Mouse (Mus musculus) CD4-positive, CD25-positive, alpha-beta regulatory T cell, adult 4 months (primary cell): ENCODE measurements around the gene Prss48. TPM values are rescaled to one million over a fixed set of nuclear protein-coding genes. Genes with fewer than 3 reads are reported as not detected.
"Not testable (repeated sequence)": the region's sequence is repeated elsewhere in the genome, so short reads cannot be mapped to it uniquely, and the experiment has no call there.

Source experiments
- ATAC-seq: one replicate; pipeline ENCODE4 v1.8.0; 2017
- polyA plus RNA-seq, 2 experiments: library from polyadenylated mRNA; unstranded; fragments of 100-300 nt; shearing (Covaris generic); gene quantifications; one replicate each; pipeline ENCODE4 v1.2.1; 2017

Prss48 gene
- polyA plus RNA-seq, 2 experiments from 2014 or later, result not detected

DNA sequence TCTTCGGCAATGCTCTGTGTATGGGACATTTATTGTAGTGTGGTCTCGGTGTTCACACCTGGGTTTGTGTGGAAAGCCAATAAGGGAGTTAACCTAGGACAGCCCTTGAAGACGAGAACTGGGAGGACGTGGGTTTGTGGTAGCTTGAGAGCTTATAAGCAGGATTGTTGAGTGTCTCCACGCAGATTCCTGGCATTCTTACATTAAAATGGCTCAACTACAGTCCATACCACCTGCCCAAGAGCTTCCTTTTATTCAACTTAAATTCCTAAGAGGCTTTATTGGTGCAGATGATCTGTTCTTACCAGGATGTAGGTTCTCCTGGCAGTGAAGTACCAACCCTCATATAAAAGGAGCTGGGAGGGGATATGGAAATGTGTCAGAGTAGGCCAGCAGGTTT, 649 bp upstream of the Prss48 start:
- no peak for ATAC-seq

DNA sequence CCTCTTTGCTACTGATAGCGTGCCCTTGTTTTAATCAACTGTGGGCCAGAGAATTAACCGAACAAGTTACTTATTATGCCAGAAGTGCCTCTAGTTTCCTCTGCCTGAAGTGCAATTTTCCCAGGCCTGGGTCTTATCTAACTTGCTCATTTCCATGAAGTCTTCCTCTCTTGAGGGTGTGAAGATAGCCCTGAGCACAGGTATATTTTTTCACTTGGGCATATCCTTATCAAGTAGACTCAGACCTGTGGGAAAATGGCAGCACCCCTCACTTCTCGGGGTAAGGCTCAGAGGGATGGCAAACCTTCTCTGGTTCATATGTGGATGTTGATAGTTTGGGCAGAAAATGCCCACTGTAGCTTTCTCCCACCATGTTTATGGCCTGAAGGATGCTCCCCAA, 1.0 kb downstream of the Prss48 start:
- ATAC-seq, result no peak

DNA sequence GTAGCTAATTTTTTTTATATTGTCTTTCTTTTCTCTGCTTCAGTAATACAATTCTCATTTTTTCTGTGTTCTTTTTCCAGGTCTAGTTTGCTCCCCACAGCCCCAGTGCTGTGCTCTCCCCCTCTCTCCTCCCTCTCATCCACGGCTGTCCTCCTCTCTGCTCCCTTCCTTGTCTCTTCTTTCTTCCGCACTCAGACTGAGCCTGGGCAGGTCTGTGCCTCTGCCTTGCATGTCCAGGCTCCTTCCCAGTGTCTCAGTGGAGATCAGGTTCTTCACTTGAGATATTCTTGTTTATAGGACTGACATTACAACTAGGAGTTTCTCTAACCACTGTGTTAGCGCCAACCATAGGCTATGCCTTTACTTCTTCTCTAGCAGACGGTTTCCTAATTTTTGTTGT, 7.6 kb downstream of the Prss48 start:
- no peak for ATAC-seq

DNA sequence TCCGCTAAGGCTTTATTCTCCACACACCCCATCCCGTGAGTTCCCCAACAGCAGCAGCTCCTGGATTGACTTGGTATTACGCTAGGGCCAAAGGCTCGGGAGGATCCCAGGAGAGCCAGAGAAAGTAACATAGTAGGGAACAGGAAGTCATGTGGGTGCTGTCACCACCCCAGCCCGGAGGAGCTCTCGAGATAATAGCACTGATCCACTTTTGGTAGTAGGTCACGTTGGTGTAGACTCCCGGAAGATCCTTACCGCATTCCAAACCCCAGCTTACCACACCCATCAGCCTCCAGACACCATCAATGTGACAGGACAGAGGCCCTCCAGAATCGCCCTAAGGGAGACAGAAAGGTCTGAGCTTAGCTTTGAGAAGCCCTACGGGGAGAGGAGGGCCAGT, 8.5 kb downstream of the Prss48 start:
- no peak for ATAC-seq

DNA sequence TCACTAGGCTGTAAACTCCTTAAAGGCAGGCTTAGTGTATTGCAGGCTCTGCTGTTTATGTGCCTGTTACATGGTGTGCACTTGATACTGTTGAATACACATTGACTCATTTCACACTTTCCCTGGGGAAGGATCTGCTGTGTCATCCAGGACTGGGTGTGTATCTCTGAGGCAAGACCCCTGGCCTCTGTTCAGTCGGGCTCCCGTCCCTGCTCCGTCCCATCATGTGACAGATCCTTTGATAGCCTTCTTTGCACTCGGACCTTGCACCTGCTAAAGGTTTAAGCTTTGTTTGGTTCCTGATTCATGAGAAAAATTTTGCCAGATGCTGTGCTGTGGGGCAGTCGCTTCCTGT, 10.5 kb downstream of the Prss48 start:
- ATAC-seq, result no peak

DNA sequence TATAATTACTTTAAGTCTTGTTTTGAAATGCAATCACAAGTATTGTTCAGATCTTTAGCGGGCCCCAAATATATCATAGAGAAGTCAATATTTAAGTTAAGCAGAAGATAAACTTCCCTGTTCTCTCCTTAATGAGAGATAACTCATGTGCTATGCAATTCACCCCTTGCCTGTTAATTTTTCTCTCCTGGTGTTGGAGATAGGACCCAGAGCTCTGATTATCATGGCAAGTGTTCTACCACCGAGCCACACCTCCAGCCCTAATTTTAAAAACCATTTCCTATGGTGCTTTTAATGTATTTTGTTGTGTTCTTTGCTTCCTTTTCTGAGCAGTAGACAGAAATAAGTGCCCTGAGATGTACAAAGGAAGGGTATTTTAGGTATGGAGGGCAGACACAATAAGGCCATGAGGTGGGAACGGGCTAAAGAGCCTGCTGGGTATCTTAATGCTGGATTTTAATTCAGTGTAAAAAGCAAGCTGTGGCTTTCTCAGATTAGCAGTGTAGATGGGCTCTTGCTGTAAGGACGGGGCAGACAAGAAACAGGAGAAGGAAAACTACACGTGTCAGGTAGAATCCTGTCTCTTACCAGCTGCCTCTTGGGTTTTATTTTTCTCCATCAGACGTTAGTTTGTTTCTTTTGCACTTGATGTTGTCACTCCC, 11.0 kb downstream of the Prss48 start:
- no peak for ATAC-seq

DNA sequence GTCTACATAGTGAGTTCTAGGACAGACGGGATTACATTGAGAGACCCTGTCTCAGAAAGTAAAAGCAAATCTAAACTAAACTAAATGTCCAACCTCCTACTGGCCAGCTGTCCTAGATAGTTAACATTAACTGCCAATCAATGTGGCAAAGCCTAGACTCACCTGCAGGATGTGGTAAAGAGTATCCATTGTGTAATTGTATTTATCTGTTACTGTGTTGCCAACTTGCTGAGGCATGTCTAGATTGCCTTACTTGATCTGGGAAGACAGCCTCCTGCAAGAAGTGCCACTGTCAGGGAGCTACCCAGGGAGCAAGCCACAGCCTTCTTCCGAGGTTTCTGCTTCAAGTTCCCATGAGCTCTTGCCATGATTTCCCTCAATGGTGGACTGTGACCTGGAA, 15.1 kb downstream of the Prss48 start:
- no peak for ATAC-seq

DNA sequence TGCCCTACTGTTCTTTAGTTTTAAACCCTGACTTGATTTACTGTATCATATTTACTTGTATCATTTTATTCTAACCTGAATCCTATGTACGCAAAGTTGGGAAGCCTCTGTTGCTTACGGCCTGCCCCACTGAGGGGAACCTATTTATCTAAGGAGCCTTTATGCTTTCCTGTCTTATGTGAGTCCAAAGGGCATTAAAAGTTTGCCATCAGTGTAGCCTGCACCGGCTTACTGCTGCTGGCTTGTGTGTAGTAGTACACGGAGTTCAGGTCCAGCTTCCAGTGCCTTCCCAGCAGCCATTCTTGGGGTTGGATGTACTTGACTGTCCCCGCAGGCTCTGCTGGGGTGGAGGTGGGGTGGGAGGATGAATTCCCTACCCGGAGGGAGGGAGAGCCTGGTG, 17.8 kb downstream of the Prss48 start:
- no peak for ATAC-seq

DNA sequence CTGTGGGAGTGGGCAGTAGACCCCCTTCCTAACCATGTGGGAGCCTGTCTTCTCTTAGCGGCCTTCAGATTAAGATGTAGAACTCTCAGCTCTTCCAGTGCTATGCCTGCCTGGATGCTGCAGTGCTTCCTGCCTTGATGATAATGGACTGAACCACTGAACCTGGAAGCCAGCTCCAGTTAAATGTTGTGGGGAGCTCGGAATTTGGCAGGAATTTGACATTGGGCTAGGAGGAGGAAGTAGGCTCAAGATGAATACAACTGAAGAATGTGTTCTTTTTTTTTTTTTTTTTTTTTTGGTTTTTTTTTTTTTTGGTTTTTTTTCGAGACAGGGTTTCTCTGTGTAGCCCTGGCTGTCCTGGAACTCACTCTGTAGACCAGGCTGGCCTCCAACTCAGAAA, 20.5 kb downstream of the Prss48 start:
- ATAC-seq, result not testable (repeated sequence)

DNA sequence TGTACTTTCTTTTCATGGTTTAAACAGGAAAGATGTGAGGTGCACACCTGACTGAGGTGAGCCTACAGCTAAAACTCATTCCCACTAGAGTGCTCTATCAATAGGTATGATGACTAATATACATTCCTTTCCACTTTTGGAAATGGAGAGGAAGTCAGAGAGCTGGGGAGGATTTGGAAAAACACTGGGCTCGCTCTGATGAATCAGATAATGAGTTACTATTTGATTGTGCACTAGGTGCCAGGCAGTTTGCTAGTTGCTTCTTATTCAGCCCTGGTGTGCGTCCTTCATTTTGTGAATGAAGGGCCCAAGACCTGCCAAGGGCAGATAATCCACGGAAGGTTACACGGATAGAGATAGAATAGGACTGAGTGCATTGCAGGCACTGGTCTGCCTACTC, 22.3 kb downstream of the Prss48 start:
- ATAC-seq, result no peak

DNA sequence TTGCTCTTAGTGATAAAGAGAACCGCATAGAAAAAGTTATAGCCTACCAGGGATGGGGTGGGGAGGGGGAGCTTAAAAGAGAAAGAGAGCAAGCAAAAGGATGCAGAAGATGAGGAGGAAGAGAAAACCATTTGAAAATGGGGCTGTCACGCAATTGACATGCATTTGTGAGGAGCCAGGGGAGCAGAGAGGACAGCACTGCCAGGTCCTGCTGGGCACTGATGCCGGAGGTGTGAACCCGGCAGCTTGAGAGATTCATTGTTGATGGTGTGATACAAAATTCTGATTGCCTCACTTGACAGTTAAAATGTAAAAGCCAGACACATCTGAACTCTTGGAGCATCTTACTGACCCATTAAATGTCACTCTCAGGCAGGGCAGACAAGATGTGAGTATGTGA, 27.8 kb downstream of the Prss48 start:
- no peak for ATAC-seq

DNA sequence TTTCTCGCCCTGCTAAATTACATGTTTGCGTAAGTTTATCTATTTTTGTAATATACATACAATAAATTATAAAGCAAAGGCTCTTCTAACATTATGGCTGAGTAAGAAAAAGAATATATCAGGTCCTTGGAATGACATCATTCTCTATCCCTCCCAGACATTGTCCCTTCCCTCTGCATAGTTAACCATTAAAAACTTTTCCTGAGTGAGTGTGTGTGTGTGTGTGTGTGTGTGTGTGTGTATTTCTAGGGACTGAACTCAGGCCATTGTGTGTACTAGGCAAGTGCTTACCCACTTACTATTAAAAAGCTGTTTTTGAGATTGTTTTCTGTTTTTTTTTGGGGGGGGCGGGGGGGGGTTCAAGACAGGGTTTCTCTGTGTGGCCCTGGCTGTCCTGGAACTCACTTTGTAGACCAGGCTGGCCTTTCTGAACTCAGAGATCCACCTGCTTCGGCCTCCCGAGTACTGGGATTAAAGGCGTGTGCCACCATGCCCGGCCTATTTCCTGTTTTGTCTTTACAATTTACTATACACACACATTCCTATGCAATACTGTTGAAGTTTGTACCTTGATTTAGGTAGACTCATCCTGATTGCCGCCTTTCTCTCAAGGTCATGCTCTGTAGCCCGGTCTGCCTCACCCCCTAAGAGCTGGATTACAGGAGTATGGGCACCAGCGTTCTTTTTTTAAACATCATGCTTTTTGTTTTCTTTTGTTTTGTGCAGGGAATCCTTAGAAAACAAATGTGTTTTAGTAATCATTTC, 28.7 kb downstream of the Prss48 start:
- ATAC-seq, result no peak

DNA sequence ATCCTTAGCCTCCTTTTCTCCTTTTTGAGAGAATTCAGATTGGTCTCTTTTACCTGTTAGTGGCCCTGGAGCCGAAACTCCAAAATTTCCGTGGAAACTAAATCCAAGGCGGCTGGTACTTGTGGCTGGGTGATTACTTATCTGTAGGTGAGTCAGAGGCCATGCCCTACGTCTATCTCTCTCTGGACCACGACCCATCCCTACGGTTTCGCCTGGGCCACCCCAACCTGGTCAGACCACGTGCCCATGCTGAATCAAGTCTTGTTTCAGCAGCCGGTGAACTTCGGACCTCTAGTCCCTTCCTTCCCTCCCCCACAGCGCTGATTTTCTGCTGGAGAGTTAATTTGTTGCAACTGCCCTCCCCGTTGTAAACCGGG, 30.7 kb downstream of the Prss48 start:
- no peak for ATAC-seq

DNA sequence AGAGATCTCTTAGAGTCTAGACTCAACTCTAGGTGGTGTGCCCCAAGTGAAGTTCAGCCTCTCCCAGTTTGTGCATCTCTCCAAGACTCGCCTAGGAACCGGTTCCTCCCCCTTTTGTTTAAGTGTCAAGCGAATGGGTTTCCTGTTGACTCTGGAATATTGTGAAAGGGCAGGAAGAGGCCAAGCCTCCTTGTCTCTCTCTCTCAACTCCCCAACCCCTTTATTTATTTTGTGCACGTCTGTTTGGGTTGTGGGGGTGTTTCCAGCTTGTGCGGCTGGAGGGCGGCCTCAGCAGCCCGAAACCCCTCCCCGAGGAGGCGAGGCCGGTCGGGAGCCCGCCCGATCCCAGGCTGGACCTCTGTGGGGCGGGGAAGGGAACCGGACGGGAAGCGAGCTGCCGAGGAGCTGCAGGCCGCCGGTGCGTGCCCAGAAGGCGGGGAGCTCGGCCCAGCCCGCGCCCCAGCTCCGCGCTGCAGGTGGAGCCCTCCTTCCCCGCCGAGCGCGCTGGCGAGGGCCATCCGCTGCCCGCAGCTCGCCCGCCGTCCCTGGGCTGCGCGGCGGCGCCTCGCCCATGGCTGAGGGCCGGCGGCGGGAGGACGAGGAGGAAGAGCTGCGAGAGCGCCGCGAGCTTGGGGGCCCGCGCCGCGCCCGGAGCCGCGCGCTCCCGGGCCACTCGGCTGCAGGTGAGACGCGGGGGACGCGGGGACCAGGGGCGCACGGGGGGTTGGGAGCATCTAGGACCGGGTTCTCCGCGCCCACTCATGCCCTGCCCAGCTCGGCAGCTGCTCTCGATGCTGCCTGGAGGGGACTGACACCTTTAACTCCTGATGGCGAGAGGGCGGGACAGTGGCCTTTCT, 31.3 kb downstream of the Prss48 start, which contains the start of gene Sh3d19:
Sh3d19 (plus strand) TSS at position 368 of the 857 bp plus-strand sequence.
- ATAC-seq, result no peak

DNA sequence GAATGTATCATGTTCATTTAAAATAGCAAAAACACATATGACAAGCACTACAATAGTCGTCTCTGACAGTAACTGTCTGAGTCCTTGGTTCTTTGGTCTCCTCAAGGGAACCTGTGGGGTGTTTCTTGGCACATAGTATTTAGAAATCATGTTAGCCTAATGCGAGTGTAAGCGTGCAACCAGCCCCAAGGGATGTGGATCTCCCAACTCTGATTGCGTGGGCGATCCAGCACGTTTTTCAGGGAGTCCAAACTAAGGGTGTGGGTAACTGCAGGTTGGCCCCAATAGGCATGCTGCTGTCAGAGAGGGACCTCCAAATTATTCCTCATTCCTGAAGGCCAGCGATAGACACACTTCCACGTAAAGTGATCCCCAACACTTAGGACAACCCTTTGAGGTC, 33.3 kb downstream of the Prss48 start:
- no peak for ATAC-seq

DNA sequence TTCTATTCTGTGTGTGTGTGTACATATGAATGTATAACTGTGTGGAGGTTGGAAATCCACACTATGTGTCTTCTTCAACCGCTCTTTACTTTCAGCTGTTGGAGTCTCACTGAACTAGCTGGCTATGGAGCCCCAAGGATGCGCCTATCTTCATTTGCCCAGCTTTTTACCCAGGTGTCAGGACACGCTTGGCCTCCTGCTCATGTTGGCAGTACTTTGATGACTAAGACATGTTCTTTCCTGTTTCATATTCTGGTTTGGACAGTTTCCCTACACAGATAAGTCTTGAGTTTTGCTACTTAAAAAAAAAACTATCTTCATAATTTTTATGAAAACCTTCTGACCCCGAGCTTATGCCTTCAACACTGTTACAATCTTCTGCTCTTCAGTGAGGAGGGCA, 36.8 kb downstream of the Prss48 start:
- no peak for ATAC-seq

DNA sequence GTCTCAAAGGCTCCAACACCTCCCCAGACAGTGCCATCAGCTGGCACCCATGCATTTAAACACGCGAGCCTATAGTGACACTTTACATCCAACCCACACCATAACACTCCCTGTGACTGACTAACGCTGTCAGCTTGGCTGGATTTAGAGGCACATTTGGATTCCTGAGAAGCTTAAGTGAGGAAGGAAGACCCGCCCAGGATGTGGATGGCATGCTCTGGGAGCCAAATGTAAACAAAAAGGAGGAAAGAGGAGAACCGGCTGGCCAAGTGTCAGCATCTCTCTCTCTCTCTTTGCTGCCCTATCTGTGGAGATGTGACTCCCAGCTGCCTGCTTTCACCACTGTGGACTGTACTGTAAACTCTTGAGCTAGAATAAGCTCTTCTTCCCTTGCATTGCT, 41.2 kb downstream of the Prss48 start:
- no peak for ATAC-seq

DNA sequence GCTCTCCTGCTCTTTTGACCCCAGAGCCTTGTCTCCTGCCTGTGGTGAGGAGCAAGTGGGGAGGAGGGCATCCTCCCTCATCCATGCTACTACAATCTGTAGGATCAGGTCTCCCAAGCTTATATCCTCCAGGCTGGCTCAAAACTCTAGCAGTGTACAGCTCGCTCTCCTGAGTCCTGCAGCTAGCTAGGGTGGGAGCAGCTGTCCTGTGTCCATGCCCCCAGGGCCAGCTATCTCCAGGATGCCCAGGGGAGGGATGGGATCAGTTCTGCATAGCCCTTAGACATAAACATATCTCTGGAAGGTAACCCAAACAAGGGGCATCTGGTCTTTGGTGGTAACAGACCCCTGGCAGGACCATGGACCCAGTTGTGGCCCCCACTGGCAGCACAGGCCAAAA, 42.6 kb downstream of the Prss48 start:
- no peak for ATAC-seq

DNA sequence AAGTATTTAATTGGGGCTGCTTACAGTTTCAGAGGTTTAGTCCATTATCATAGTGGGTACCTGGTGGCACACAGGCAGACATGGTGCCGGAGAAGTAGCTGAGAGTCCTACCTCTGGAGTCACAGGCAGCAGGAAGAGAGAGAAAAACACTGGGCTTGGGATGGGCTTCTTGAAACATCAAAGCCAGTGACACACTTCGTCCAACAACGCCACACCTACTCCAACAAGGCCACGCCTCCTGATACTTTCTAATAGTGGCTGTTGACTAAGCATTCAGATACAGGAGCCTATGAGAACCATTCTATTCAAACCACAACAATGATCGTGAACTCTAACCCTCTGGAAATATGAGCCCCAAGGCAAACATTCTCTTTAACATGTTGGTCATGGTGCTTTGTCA, 46.6 kb downstream of the Prss48 start:
- ATAC-seq, result no peak

DNA sequence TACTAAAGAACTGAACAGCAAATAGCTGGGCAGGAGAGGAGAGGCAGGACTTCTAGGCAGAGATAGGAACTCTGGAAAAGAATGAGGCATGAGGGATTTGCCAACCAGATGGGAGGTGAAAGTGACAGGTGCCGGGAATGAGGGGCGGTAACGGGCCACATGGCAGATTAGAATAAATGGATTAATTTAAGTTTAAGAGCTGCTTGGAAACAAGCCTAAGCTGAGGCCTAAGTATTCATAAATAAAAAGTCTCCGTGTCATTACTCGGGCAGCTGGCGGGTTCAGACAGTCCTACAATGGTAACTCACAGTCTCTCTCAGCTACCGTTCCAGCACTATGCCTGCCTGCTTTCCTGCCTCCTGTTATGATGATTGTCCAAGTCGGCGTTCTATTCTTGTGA, 47.0 kb downstream of the Prss48 start:
- no peak for ATAC-seq

DNA sequence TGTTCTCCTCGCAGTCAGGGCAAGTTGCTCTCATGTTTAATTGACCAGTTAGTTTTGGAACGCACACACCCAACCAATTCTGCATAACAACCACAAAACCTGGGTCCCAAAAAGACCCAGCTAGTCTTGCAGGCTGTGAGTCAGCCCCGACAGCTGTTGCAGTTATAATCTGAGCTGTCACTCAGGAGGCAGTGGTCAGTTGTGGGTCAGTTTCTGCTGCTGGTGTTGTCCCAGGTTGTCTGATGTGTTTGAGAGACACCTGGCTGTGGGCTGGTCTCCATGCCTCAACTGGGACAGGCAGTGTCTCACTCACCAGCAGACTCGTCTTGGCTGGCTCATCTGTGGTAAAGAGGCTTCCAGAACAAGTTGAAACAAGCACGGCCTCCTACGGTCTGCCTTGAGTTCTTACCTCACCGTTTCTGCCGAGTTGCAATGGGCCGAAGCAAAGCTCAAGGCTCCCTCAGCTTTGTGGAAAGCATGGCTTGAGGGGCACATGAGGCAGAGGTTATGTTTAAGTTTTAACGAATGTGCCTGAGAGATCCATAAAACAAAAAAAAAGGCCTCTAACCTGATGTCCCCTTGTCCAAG, 49.5 kb downstream of the Prss48 start:
- no peak for ATAC-seq

DNA sequence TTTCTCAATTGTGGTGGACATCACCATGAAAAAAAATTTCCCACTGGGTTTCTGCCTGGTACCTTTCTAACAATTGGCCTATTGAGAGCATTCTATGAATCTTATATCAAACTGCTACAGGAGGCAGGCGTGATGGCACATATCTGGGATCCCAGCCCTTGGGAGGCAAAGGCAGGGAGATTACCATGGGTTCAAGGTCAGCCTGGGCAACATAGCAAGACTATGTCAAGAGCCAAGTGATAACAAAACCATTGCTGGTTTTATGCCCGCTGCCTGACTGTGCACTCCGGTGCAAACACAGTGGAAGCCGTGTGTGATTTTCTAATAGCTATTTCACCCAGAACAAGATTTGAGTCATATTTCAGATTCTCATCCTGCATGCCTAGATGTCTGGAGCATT, 51.4 kb downstream of the Prss48 start:
- ATAC-seq, result no peak
